Mouse (Mus musculus): ENCODE measurements around the gene Eya2. TPM values are rescaled to one million over a fixed set of nuclear protein-coding genes. Genes with fewer than 3 reads are reported as not detected.

The Eya2 gene
- total and polyA plus RNA-seq, 3 experiments: not detected

GRCm38 (mm10) chr2:165808179-165808975 lies 213.5 kb downstream of the Eya2 start:
- TF ChIP-seq ZNF384 (IDR thresholded peaks at IDR 0.05; ENCODE audit: low read depth, low read length): no peak
- TF ChIP-seq TBP (IDR thresholded peaks at IDR 0.05; ENCODE audit: low read depth, low read length): no peak
- Histone ChIP-seq H3K9ac (ENCODE audit: control insufficient read depth, low read depth, low read length, poor library complexity, severe bottlenecking) (no peak overlapping the region), H3K36me3 (ENCODE audit: control insufficient read depth in 1 of 2, insufficient read depth in 2 of 2, low read length in 2 of 2) (peaks cover 0 to 9% of the 10 kb centered on the region in 2 experiments; a peak in 2 of 4 replicates), H3K4me1 (ENCODE audit: control insufficient read depth in 1 of 2, insufficient read depth in 2 of 2, low read length in 2 of 2) (no peaks in the 10 kb centered on the region), H3K9me3 (replicated peaks; ENCODE audit: insufficient read depth, low read length) (no peaks in the 10 kb centered on the region), H3K79me2 (ENCODE audit: control insufficient read depth, insufficient read depth, low read length, poor library complexity) (no peaks in the 10 kb centered on the region), H3K4me3 (ENCODE audit: control insufficient read depth in 1 of 2, insufficient read depth in 1 of 2, low read depth in 2 of 2, low read length in 2 of 2) (no peak overlapping the region), H3K27me3 (ENCODE audit: control insufficient read depth in 1 of 2, insufficient read depth in 2 of 2, low read length in 2 of 2) (no peaks in the 10 kb centered on the region), H3K27ac (ENCODE audit: control insufficient read depth, low read depth, low read length) (no peak overlapping the region)
- no peak for DNase-seq (ENCODE audit: low read depth, low spot score)

GRCm38 (mm10) chr2:165809091-165809490 lies 214.3 kb downstream of the Eya2 start:
- Histone ChIP-seq H3K4me1 (ENCODE audit: control insufficient read depth in 1 of 2, insufficient read depth in 2 of 2, low read length in 2 of 2) (no peaks in the 10 kb centered on the region), H3K27me3 (ENCODE audit: control insufficient read depth in 1 of 2, insufficient read depth in 2 of 2, low read length in 2 of 2) (no peaks in the 10 kb centered on the region), H3K79me2 (ENCODE audit: control insufficient read depth, insufficient read depth, low read length, poor library complexity) (no peaks in the 10 kb centered on the region), H3K4me3 (ENCODE audit: control insufficient read depth in 1 of 2, insufficient read depth in 1 of 2, low read depth in 2 of 2, low read length in 2 of 2) (no peak overlapping the region), H3K9me3 (replicated peaks; ENCODE audit: insufficient read depth, low read length) (no peaks in the 10 kb centered on the region), H3K36me3 (ENCODE audit: control insufficient read depth in 1 of 2, insufficient read depth in 2 of 2, low read length in 2 of 2) (peaks cover 0 to 10% of the 10 kb centered on the region in 2 experiments; a peak in 2 of 4 replicates), H3K9ac (ENCODE audit: control insufficient read depth, low read depth, low read length, poor library complexity, severe bottlenecking) (no peak overlapping the region), H3K27ac (ENCODE audit: control insufficient read depth, low read depth, low read length) (no peak overlapping the region)
- no peak for DNase-seq (ENCODE audit: low read depth, low spot score)
- TF ChIP-seq GATA1 (IDR thresholded peaks at IDR 0.05; ENCODE audit: low read depth, low read length) (no peak), ZMIZ1 (IDR thresholded peaks at IDR 0.05; ENCODE audit: low read depth, low read length) (no peak), MAFK (IDR thresholded peaks at IDR 0.05; ENCODE audit: borderline replicate concordance, low read depth, low read length) (no peak), ZNF384 (IDR thresholded peaks at IDR 0.05; ENCODE audit: low read depth, low read length) (no peak), CHD2 (IDR thresholded peaks at IDR 0.05; ENCODE audit: low read length) (no peak), ZC3H11A (IDR thresholded peaks at IDR 0.05; ENCODE audit: low read depth, low read length) (no peak), CHD1 (IDR thresholded peaks at IDR 0.05; ENCODE audit: low read depth, low read length) (no peak), UBTF (IDR thresholded peaks at IDR 0.05; ENCODE audit: borderline replicate concordance, insufficient read depth, low read depth, low read length) (no peak), ZKSCAN1 (IDR thresholded peaks at IDR 0.05; ENCODE audit: low read depth, low read length) (no peak), EP300 (IDR thresholded peaks at IDR 0.05; ENCODE audit: low read depth in 1 of 2, low read length in 2 of 2) (no peak), USF1 (IDR thresholded peaks at IDR 0.05; ENCODE audit: low read depth, low read length) (no peak), TCF12 (IDR thresholded peaks at IDR 0.05; ENCODE audit: low read depth, low read length) (no peak), RCOR1 (IDR thresholded peaks at IDR 0.05; ENCODE audit: low read depth, low read length) (no peak), POLR2AphosphoS5 (IDR thresholded peaks at IDR 0.05; ENCODE audit: borderline replicate concordance, low read depth, low read length) (no peak)
